Mouse (Mus musculus): Measurements from ENCODE around the gene Cox6b1. TPM values are rescaled to one million over a fixed set of nuclear protein-coding genes. Genes with fewer than 3 reads are reported as not detected.

The Cox6b1 gene
- 1,061 and 1,083 TPM in 2 replicates for polyA plus RNA-seq (2015; fragmentation: Nextera tagmentation; extraction: Ambion mirVana)

GRCm38 (mm10) chr7:30625530-30626384 is at the start of gene Cox6b1:
Cox6b1 (minus strand) TSS chr7:30626151.
- Histone ChIP-seq H3K9me3 (no peaks in the 10 kb centered on the region), H3K4me2 (peak within 1 kb of the TSS; percentile 74), H3K4me3 (peak within 1 kb of the TSS; percentile 76), H3K27me3 (replicated peaks) (peaks cover 9% of the 10 kb centered on the region; the same call in 1 of the 2 replicates), H3K4me1 (peaks cover 17% of the 10 kb centered on the region), H3K27ac (peak within 1 kb of the TSS; percentile 53), H3K9ac (peak within 1 kb of the TSS; percentile 69), H3K36me3 (replicated peaks) (peaks cover 18% of the 10 kb centered on the region; the same call in 1 of the 2 replicates)
- peak; percentile 93 for ATAC-seq (replicated peaks)
- 2% methylated on average over 44 of the region's 44 CpGs for WGBS

DNA sequence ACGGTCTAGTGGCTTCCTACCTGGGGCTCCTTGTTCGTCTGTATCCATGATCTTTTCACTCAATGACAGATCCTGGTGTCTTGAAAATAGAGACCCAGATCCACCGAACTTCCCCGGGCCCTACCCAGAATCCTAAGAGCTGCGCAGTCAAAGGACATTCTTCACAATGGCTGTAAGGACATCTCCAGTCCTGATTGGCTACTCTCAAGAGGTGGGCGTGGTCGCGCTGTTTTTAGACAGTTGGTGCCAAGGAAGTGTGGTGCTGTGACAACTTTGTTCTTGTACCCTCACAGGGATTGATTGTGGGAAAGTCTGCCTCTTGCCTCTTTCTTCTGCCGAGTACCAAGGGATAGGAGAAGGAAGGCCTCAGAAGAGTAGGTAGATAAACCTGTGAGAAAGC is 45.5 kb upstream of the Cox6b1 start, which contains the start of gene Pmis2:
Gene Pmis2, minus strand, starts transcription at position 126 of the 400 bp plus-strand sequence.
- Histone ChIP-seq H3K36me3 (replicated peaks) (no peaks in the 10 kb centered on the region), H3K9me3 (no peaks in the 10 kb centered on the region), H3K27me3 (replicated peaks) (0 out of 2 replicates have a peak, but pooled peaks cover 3% of the 10 kb centered on the region), H3K4me2 (no peak within 1 kb of the TSS), H3K9ac (no peak within 1 kb of the TSS), H3K4me3 (no peak within 1 kb of the TSS), H3K4me1 (no peaks in the 10 kb centered on the region), H3K27ac (no peak within 1 kb of the TSS)
- 75% methylated on average over 9 of the region's 9 CpGs for WGBS
- ATAC-seq (replicated peaks) = no peak

DNA sequence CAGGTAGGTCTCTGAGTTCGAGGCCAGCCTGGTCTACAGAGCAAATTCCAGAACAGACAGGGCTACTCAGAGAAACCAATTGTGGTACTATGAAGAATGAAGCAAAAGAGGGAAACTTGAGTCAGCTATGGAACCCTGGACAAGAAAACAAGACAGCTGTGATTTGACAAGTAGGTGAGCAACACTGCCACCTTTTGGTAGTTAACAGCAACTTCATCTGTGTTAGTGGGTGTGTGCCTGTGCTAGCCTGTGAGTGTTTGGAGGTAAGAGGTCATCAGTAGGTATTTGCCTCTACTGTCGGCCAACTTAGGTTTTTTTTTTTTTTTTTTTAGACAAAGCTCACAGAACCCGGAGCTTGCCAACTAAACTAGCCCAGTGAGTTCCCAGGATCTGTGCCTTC is 43.3 kb upstream of the Cox6b1 start:
- Histone ChIP-seq H3K27me3 (replicated peaks) (0 out of 2 replicates have a peak, but pooled peaks cover 3% of the 10 kb centered on the region), H3K27ac (no peak overlapping the region), H3K9ac (no peak overlapping the region), H3K4me2 (no peak overlapping the region), H3K36me3 (replicated peaks) (no peaks in the 10 kb centered on the region), H3K4me3 (no peak overlapping the region), H3K9me3 (no peaks in the 10 kb centered on the region), H3K4me1 (peaks cover 11% of the 10 kb centered on the region)
- ATAC-seq (replicated peaks) = no peak
- 41% methylated on average over 3 of the region's 3 CpGs for WGBS

- Histone ChIP-seq H3K27ac (peak overlapping the region; percentile 84), H3K9me3 (no peaks in the 10 kb centered on the region), H3K36me3 (replicated peaks) (0 out of 2 replicates have a peak, but pooled peaks cover 3% of the 10 kb centered on the region), H3K9ac (peak overlapping the region; percentile 65), H3K4me2 (peak overlapping the region; percentile 94), H3K27me3 (replicated peaks) (0 out of 2 replicates have a peak, but pooled peaks cover 3% of the 10 kb centered on the region), H3K4me1 (peaks cover 12% of the 10 kb centered on the region), H3K4me3 (peak overlapping the region; percentile 68)
- WGBS = 6% methylated on average over 11 of the region's 11 CpGs
- peak; percentile 72 for ATAC-seq (replicated peaks)
Measured at GRCm38 (mm10) chr7:30665321-30665720, 39.4 kb upstream of the Cox6b1 start.

- Histone ChIP-seq H3K4me3 (peak within 1 kb of the TSS; percentile 68), H3K9me3 (no peaks in the 10 kb centered on the region), H3K4me2 (peak within 1 kb of the TSS; percentile 94), H3K27ac (peak within 1 kb of the TSS; percentile 84), H3K4me1 (peaks cover 12% of the 10 kb centered on the region), H3K9ac (peak within 1 kb of the TSS; percentile 65), H3K27me3 (replicated peaks) (0 out of 2 replicates have a peak, but pooled peaks cover 3% of the 10 kb centered on the region), H3K36me3 (replicated peaks) (0 out of 2 replicates have a peak, but pooled peaks cover 3% of the 10 kb centered on the region)
- under 1% methylated on average over 34 of the region's 34 CpGs for WGBS
- ATAC-seq (replicated peaks) = peak; percentile 96
Measured at GRCm38 (mm10) chr7:30664529-30665200, 38.7 kb upstream of the Cox6b1 start, which contains the start of gene Haus5. Haus5 (minus strand) TSS chr7:30664994.

DNA sequence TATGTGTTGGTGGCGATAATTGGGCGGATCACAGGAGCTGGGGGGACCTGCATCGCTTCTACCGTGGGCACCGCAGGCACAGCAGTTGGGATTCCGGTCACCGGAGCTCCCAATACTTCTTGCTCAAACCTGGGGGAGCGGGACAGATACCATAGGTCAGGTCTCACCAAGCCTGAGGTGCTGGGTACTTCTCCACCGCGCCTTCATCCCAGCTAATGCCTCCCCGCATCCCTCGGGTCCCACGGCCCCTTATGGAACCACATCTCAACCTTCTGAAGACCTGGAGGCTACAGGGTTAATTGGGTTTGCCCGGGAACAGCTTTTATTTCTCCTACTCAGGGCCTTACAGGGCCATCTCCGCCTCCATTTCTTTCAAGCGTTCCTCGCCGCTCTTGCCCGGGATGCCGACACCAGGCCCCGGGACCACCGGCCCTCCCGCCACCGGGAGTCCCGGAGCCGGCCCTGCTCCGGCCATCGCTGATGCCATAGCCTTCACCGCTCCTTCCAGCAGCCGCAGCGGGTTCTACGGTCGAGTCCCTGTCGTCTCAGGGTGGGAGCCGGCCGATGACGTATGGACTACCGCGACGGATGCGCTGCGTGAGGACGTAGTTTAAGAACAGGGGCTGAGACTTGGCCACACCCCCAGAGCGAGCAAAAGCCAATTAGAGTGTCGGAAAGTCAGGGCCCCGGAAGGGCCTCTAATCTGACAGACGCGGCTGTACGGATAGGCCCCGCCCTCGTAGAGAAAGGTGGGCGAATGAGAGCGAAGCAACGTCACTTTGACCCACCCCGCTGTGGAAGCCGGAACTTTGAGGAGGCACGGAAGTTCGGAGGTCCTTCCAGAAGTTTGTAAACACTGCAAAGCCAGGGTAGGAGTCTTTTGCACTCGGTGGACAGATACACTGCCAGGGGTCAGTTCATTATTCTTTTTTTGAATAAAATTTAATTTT is 23.9 kb upstream of the Cox6b1 start, which contains the start of gene Rbm42:
Gene Rbm42, minus strand, starts transcription at position 727 of the 950 bp plus-strand sequence.
- Histone ChIP-seq H3K27ac (peak within 1 kb of the TSS; percentile 78), H3K9me3 (no peaks in the 10 kb centered on the region), H3K36me3 (replicated peaks) (peaks cover 38% of the 10 kb centered on the region), H3K4me3 (peak within 1 kb of the TSS; percentile 77), H3K9ac (peak within 1 kb of the TSS; percentile 95), H3K27me3 (replicated peaks) (no peaks in the 10 kb centered on the region), H3K4me2 (peak within 1 kb of the TSS; percentile 91), H3K4me1 (peaks cover 11% of the 10 kb centered on the region)
- ATAC-seq (replicated peaks) = peak; percentile 100
- WGBS = 2% methylated on average over 59 of the region's 59 CpGs

DNA sequence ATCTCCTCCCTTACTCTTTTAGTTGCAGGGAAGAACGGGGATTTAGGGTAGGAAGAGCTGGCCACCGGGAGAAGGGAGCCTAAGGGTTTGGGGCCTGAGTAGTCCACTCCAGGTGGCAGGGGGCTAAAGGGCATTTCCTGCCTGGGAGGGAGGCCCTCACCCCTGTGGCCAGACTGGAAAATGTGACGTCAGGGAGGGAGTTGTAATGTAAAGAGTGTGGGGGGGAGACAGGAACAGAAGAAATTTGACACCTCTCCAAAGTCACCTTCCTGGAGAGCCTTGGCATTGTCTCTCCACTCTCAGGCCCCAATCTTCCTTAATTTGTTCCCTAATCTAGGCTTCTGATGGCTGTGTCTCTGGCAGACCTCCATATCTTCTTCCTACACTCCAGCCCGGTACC is 13.1 kb upstream of the Cox6b1 start:
- H3K9me3 ChIP-seq = no peaks in the 10 kb centered on the region
- peaks cover 26% of the 10 kb centered on the region for H3K27me3 ChIP-seq (replicated peaks)
- no peak overlapping the region for H3K9ac ChIP-seq
- no peak overlapping the region for H3K4me3 ChIP-seq
- no peak for ATAC-seq (replicated peaks)
- WGBS = 31% methylated on average over 4 of the region's 4 CpGs
- H3K36me3 ChIP-seq (replicated peaks) = peaks cover 36% of the 10 kb centered on the region
- H3K4me2 ChIP-seq = no peak overlapping the region
- no peaks in the 10 kb centered on the region for H3K4me1 ChIP-seq
- no peak overlapping the region for H3K27ac ChIP-seq

- Histone ChIP-seq H3K4me1 (no peaks in the 10 kb centered on the region), H3K27ac (no peak overlapping the region), H3K9me3 (no peaks in the 10 kb centered on the region), H3K27me3 (replicated peaks) (peaks cover 52% of the 10 kb centered on the region), H3K4me2 (no peak overlapping the region), H3K9ac (no peak overlapping the region), H3K36me3 (replicated peaks) (peaks cover 13% of the 10 kb centered on the region), H3K4me3 (no peak overlapping the region)
- 34% methylated on average over 11 of the region's 11 CpGs for WGBS
- no peak for ATAC-seq (replicated peaks)
Measured at GRCm38 (mm10) chr7:30636395-30636794, 10.4 kb upstream of the Cox6b1 start.

- Histone ChIP-seq H3K36me3 (replicated peaks) (peaks cover 7% of the 10 kb centered on the region; the same call in 1 of the 2 replicates), H3K9ac (no peak within 1 kb of the TSS), H3K27ac (no peak within 1 kb of the TSS), H3K4me2 (peak within 1 kb of the TSS; percentile 8; the same call in 1 of the 2 replicates), H3K4me3 (0 out of 2 replicates have a peak within 1 kb of the TSS, but pooled peaks have one; percentile 2), H3K9me3 (no peaks in the 10 kb centered on the region), H3K4me1 (no peaks in the 10 kb centered on the region), H3K27me3 (replicated peaks) (peaks cover 57% of the 10 kb centered on the region)
- ATAC-seq (replicated peaks) = no peak
- 2% methylated on average over 5 of the region's 5 CpGs for WGBS
Measured at GRCm38 (mm10) chr7:30635752-30636151, 9.8 kb upstream of the Cox6b1 start, which contains the start of gene Etv2. Etv2 (minus strand) TSS chr7:30635852.

GRCm38 (mm10) chr7:30634621-30635020 is 8.7 kb upstream of the Cox6b1 start:
- Histone ChIP-seq H3K4me1 (no peaks in the 10 kb centered on the region), H3K36me3 (replicated peaks) (no peaks in the 10 kb centered on the region), H3K9ac (no peak overlapping the region), H3K4me3 (0 out of 2 replicates have a peak overlapping the region, but pooled peaks have one; percentile 2), H3K9me3 (no peaks in the 10 kb centered on the region), H3K27ac (no peak overlapping the region), H3K4me2 (peak overlapping the region; percentile 8; the same call in 1 of the 2 replicates), H3K27me3 (replicated peaks) (peaks cover 64% of the 10 kb centered on the region)
- no peak for ATAC-seq (replicated peaks)
- under 1% methylated on average over 20 of the region's 20 CpGs for WGBS

DNA sequence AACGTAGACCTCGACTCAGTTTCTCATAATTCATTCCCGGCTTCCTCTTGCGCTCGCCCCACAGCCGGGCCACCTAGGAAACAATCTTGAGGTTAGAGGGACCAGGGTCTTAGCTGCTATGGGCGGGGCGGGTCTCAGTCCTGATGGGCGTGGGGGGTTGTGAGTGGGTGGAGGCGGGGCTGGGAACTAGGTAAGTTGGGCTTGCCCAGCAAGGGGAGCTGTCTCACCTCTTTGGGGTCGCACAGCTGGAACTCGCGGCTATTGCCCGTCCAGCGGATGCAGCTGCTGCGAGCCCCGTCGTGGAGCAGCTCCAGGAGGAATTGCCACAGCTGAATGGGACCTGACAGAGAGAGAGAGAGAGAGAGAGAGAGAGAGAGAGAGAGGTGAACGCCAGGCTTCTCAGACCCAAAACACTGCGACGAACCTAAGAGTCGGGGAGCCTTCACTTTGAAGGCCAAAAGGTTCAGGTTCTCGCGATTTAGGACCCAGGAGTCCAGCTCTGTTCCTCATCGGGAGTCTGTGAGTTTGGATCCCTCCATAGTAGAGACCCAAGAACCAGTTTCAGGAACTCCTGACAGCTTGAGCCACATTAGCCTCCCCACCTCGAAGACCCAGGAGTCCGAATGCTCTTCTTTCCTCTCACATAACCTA is 7.9 kb upstream of the Cox6b1 start:
- Histone ChIP-seq H3K27ac (no peak overlapping the region), H3K9me3 (no peaks in the 10 kb centered on the region), H3K9ac (no peak overlapping the region), H3K36me3 (replicated peaks) (no peaks in the 10 kb centered on the region), H3K4me1 (no peaks in the 10 kb centered on the region), H3K4me2 (no peak overlapping the region), H3K27me3 (replicated peaks) (peaks cover 66% of the 10 kb centered on the region), H3K4me3 (no peak overlapping the region)
- no peak for ATAC-seq (replicated peaks)
- 4% methylated on average over 27 of the region's 27 CpGs for WGBS

Measured in midbrain, embryonic 15.5 days (tissue).